Mouse (Mus musculus): Measurements from ENCODE around the gene Mbd5.

The Mbd5 gene

DNA sequence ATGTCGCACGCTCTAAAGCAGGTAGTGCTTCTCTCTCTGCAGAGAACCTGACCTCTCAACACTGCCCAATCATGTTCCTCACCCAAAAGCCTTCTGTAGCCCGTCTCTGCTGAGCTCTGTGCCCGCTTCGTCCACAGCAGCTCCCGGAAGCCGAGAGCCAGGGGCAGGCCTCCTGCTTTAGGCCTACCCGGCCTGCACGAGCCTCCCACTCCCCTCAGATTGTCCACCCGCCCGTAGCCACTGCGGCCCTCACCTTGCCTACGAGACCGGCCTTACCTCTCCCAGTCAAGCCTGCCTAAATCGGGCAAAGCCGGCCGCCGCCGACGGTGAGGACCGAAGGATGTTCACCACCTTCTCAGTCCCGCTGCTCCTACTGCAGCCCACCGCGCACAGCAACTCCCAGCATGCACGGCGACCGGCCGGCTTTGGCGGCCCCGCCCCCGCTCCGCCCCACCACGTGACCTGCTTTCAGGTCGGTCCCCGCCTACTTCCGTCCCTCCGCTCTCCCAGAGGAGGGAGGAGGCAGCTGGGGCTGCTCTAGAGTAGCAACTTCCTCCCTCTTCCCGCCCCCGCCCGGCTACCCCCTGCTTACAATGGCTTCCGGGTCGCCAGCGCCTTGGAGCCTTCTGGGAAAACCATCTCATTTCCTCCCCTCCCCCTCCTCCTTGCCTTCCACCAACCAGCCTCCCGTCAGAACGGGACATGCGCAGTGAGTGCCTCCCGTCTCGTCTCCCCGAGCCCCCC, at the start of gene Mbd5:
Gene Mbd5 (plus strand): TSS at position 668 of the 744 bp plus-strand sequence.
- peak; percentile 98 to 99 for DNase-seq (ENCODE audit: low spot score in 2 of 2)

DNA sequence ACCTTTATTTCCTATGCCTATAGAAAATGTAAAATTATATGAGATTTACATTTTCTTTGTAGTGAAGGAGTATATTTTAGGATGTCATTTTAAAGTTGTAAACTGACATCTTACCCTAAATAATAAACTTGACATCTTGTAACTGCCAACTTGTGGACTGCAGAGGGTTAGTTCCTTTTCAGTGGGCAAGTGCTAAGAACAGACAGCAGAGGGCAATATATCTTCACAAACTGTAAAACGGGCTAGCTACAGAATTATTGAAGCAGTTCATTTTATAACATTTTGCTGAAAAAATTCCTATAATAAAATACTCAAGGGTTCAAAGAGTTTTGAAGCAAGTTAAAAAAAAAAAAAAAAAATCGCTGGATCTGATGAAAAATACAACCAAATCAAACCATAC, 40.4 kb upstream of the Mbd5 start:
- DNase-seq (ENCODE audit: low spot score in 2 of 2) = no peak

DNA sequence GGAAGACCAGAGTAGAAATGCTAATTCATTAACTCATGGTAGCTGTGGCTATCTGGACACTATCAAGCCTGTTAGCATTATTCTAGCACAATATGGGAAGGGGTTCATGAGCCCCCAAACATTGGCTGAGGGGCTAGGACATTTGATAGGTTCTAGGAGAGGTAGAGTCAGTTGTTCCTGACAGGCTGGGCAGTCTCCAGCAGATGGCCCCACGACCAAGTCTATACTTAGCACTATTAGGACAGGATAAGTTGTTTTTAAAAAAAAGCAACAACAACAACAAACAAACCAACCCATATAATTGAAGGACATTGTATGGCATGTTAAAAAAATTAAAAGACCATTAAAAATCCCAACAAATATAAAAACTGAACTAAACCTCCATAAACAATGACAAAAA, 35.1 kb upstream of the Mbd5 start:
- DNase-seq (ENCODE audit: low spot score in 2 of 2) = no peak

DNA sequence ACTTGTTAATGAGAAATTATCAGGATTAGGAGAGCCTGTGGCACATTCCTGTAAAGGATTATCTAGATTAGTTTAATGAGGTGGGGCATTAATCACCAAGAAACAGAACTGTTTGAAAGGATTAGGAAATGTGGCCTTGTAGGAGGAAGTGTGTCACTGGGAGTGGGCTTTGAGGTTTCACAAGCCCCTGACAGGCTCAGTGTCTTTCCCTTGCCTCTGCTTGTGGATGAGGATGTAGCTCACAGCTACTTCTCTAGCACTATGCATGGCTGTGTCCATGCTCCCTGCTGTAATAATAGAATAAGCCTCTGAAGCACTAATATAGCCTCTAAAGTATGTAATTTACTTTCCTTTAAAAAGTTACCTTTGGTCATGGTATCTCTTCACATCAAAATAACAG, 33.5 kb upstream of the Mbd5 start:
- no peak for DNase-seq (ENCODE audit: low spot score in 2 of 2)

DNA sequence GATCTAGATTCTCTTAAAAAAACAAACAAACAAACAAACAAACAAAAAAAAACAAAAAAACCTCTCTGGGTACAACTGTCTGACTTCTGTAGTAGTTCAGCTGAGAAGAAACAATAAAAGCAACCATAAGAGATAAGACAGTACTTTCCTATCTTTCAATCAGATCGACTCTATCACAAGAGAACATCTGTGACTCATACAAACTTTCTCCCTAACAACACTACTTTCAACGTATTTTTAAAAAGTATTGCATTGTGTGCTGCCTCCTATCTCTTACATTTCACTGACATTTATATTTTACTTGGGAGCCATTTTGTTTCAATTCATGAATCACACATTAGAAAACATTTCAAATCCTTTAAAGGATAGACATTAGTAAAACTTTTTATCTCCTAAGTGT, 14.2 kb upstream of the Mbd5 start:
- DNase-seq (ENCODE audit: low spot score in 2 of 2) = no peak

- DNase-seq (ENCODE audit: low spot score in 2 of 2) = no peak
These were observed 1.5 kb upstream of the Mbd5 start for GRCm38 (mm10) chr2:48947761-48948160.

GRCm38 (mm10) chr2:48949743-48950251, 489 bp downstream of the Mbd5 start:
- DNase-seq (ENCODE audit: low spot score in 2 of 2) = peak; percentile 29 to 32

DNA sequence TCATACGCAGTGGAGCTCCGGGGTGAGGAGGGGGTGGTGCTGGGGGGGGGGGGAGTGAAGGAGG, 776 bp downstream of the Mbd5 start, which contains the start of gene Orc4:
Gene Orc4 (minus strand): TSS at position 26 of the 64 bp plus-strand sequence.
- DNase-seq (ENCODE audit: low spot score in 2 of 2) = no peak

DNA sequence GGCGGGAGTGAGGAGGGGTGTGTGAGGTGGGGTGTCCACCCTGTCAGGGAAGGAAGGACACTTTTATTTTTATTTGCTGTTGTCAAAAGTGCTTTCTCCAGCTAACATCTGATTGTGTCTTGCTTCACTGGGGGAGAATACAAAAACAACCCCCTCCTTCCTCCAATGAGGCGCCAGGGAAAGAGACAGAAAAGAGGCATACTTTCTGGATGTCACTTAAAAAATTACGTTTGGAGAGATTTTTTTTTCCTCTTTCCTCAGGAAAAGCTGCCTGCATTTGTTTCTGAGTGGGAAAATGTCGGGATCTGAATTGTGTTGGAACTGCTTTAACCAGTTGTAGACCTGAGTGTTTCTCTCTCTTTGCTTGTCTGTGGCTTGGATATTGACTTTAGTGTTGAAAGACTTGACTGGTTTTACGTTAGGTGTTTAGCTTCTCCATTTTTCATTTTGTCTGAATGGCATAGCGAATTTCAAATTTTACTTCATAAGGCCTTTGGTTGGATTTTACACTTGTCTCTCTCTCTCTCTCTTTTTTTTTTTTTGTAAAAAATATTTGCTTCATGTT, 1.1 kb downstream of the Mbd5 start:
- DNase-seq (ENCODE audit: low spot score in 2 of 2) = no peak

GRCm38 (mm10) chr2:48956591-48956990, 7.3 kb downstream of the Mbd5 start:
- DNase-seq (ENCODE audit: low spot score in 2 of 2) = no peak

DNA sequence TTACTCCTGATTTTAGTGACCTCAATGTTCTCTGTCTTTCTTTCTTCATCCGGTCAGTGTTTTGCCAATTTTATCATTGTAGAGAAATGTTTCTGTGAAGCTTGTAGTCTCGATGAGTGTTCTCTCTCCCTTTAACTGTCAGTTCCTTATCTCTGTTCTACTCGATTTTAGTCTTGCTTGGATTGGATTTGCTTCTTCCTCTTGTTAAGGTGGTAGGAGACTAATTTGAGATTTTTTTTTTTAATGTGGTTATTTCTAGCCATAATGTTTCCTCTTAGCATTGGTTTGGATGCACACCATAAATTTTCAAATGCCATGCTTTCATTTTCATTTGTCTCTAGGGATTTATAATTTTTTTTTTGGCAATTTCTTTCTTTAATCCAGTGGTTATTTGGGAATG, 29.6 kb downstream of the Mbd5 start:
- no peak for DNase-seq (ENCODE audit: low spot score in 2 of 2)

GRCm38 (mm10) chr2:48990322-48990721, 41.0 kb downstream of the Mbd5 start:
- no peak for DNase-seq (ENCODE audit: low spot score in 2 of 2)

- DNase-seq (ENCODE audit: low spot score in 2 of 2) = no peak
These were observed 91.2 kb downstream of the Mbd5 start for GRCm38 (mm10) chr2:49040481-49040880.

DNA sequence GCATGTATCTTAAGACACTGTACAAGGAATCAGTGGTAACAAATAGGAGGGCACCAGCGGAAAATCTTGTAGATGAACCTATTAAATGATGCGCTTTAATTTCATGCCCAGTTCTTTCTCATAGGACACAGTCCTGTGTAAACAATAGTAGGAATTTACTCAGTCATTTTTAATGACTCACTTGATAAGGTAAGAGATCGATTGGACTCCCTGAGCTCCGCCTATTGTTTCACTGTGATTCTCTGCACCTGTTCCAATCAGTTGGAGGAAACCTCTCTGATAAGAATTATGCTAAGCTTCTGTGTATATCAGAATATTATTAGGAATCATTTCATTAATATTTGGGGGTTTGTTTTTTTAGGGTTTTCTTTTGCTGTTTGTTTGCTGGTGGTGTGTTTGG, 100.7 kb downstream of the Mbd5 start:
- no peak for DNase-seq (ENCODE audit: low spot score in 2 of 2)

GRCm38 (mm10) chr2:49067886-49068285, 118.6 kb downstream of the Mbd5 start:
- no peak for DNase-seq (ENCODE audit: low spot score in 2 of 2)

DNA sequence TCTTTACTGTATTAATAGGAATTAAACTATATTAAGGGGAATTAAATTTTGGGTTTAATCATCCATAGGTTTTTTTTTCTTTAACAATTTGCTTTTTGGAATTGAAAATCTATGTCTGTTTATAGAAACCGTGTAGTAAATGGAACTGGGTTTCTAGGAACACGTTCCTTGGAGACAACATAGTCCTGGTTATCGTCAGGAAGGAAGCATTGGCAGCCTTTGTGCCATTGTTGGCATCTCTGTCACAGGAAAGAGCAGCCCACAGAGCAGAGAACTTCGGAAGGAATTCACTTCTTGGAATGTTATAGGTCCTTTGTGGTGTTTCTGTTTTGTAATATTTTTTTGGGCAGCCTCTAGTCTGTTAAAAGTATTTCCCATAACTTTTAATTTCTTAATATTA, 135.7 kb downstream of the Mbd5 start:
- DNase-seq (ENCODE audit: low spot score in 2 of 2) = no peak

GRCm38 (mm10) chr2:49090771-49091170, 141.5 kb downstream of the Mbd5 start:
- DNase-seq (ENCODE audit: low spot score in 2 of 2) = no peak

DNA sequence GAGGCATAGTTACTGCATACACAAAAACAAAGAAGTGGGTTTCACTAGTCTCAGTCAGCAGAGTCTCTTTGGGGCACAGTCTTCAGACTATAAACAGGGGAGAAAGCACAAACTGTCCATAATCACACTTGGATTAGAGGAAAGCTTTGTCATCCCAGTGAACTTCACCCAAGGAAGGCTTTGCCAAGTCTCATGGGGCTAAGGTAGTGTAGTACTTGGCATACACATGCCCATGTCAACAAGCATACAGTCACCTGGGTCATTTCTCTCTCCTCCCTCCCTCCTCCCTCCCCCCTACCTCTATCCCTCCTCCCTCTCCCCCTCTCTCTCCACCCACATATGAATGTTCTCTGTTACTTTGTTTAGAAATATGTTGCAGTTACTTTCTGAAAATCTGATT, 147.5 kb downstream of the Mbd5 start:
- no peak for DNase-seq (ENCODE audit: low spot score in 2 of 2)

DNA sequence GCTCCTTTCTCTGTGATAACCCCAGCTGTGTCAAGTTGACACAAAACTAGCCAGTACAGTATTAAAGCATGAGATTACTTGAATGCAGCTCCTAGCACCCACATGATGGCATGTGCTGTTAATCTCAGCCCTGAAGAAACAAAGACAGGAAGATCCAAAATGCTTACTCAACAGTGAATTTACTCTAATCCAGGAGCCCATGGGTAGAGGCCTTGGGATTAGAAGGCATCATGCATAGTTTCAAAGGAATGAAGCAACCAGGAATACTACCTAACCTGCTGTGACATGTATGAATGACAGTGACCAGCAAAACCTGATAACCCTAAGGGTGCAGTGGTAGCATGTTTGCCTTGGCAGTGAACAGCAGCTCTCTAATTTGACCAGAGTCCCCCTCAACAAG, 159.6 kb downstream of the Mbd5 start:
- no peak for DNase-seq (ENCODE audit: low spot score in 2 of 2)

DNA sequence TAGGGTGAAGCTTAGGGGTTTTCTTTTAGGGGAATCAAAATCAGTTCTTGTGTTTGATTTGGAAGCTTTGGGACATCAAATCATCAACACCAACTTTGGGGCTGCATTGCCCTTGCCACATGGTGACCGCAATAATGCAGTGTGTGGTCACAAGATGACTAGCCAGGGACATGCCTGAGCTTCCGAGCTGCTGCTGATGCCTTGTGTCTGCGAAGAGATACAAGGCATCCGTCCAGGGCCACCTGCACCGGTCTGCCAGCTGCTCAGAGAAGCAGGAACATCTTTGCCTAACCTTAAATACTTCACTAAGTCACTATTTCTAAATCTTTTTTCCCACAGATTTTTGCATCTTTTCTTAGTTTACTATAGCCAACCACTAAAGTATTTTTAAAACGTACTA, 170.6 kb downstream of the Mbd5 start:
- DNase-seq (ENCODE audit: low spot score in 2 of 2) = no peak

DNA sequence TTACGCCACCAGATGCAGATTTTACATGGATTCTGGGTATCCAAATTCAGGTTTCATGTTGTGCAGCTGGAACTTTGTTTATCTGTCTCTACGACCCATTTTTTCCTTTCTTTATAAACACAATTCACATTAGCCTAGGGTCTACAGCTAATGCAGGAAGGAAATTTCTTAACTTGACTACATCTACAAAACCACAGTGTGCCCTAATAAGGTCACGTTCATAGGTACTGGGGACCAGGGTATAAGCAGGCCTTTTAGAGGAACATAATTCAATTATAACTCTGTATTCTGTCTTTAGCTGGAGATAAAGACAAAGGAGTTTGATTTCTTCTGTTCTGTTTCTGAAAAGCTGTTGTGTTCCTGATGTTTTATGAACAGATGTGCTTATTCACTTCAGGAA, 172.3 kb downstream of the Mbd5 start:
- no peak for DNase-seq (ENCODE audit: low spot score in 2 of 2)

GRCm38 (mm10) chr2:49142186-49142585, 192.9 kb downstream of the Mbd5 start:
- no peak for DNase-seq (ENCODE audit: low spot score in 2 of 2)

DNA sequence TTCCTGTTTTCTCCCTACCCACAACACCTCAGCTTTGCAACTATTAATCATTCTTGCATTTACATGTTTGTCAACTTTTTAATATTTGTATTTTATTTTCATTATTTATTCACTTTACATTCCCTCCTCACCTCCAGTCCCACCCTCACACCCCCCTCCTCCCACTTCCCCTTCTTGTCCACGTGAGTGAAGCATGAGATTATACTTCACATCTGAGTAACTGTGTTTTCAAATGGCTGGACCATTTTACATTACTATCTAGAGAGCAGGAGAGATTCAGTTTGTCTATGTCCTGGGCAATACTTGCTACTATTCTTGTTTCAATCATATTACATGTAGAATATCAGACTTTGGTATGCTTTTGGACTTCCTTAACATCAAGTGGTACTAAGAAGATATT, 204.3 kb downstream of the Mbd5 start:
- DNase-seq (ENCODE audit: low spot score in 2 of 2) = no peak

DNA sequence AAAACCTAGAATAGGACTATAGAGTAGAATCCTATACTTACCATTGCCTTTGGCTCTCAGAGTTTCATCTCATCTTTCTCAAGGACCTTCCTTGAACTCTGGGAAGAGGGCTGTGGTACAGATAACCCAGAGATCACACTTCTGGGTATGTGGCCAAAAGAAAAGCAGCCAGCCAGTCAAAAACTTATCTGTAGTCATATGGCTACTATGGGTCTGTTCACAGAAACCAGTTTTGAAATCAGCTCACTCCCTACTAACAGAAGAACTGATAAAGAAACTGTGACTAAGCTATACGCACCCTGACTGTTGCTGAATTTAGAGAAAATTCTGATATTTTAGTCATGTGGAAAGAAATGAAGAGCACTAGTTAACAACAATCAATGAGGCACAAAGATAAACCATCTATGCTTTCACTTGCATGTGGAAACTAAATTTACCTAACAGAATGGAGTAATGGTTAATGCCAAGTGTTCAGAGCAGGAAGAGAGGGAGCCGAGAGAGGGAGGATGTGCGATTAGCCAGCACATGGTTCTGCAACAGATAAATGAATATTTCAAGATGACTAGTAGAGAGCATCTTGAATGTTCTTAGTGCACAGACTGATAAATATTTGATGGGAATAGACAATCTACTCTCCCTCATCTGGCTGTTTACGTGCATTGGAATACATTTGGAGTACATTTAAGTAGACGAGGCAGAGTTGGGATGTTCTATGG, 211.1 kb downstream of the Mbd5 start:
- DNase-seq (ENCODE audit: low spot score in 2 of 2) = no peak
